Mouse (Mus musculus) urinary bladder, postnatal 4 days (tissue): ENCODE data around the gene Cep164.
"Not testable (repeated sequence)": the region's sequence is repeated elsewhere in the genome, so short reads cannot be mapped to it uniquely, and the experiment has no call there.

Experiments used
- DNase-seq, 2 experiments: peaks; one replicate each; pipeline ENCODE4 v3.0.0; 2021 to 2022; ENCODE audit warnings: low spot score in 2 of 2

The Cep164 gene

DNA sequence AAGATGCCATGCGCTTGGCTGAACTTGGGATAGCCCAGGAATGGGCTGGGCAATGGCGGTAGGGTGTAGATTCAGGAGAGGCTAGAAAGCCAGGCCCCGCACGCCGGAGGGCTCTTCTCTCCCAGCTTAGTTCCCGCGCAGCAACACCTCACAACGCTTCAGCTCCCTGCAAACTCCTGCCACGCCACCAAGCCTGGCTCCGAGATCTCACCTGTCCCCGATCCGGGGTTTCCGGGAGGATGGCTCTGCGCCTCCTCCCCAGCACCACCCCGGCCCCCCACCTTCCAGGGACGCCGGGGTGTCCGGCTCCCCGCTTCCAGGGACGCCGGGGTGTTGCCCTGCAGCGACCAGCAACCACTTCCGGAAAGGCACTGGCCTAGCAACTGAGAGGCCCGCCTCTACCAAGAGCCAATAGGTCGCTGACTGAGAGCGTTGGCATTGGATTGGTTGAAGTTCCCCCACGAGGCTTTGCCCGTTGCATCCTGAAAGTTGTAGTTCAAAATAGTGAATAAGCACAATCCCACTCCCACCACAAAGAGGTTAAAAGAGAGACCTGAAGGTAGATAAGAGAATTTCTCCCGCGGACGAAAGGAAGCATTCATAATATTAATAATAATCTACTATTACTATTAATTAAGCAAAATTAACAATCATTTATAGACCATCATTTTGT lies at the start of gene Cep164:
Gene Cep164, minus strand, starts transcription at position 401 of the 673 bp plus-strand sequence.
- DNase-seq, result peak; percentile 84

DNA sequence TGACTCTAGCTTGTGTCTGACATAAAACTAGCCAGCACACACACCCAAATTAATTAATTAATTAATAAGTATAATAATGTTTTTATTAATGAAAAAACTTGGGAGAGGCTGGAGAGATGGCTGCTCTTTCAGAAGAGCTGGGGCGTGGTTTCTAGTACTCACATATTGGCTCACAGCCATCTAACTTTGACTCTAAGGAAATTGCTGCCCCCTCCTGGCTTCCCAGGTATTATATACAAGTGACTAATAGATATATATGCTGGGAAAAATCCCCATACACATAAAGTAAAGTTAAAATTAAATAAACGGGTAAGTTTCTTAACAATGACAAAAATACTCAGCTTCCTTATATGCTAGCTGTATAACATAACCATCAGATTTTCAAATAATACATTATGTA lies 49.4 kb upstream of the Cep164 start:
- DNase-seq, result no peak

DNA sequence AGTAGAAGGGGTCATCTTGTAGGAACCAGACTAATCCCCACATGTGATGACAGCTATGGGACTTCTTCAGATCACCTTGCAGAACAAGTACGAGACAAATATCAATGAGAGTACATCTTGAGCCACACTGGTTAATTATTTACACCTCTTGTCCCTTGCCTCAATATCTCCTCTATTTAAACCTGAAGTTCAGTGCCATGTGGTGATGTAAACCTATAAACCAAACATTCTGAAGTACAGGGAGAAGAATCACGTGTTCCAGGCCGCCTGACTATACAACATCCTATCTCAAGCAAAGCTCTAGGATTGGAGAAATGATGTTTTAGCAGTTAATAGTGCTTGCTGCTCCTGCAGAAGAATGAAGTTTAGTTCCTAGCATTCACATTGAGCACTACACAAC lies 41.8 kb upstream of the Cep164 start:
- DNase-seq, result no peak

DNA sequence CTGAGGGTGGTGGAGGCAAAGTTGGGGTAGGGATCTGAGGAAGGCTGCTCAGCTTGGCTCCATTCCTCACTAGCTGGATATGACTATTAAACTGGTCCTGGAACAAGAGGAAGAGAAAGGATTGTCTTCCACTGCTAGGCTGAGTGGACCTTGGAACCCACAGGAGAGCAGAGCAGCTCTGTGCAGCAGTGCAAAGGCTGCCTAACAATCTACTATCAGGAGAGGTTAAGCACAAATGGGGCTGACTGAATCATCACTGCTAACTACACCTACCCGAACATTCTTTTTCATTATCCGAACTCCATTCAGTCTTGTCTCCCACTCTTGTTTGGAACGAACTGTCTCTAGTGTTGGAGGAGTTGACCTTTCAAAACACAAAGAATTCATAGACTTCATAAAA lies 40.7 kb upstream of the Cep164 start:
- no peak for DNase-seq

DNA sequence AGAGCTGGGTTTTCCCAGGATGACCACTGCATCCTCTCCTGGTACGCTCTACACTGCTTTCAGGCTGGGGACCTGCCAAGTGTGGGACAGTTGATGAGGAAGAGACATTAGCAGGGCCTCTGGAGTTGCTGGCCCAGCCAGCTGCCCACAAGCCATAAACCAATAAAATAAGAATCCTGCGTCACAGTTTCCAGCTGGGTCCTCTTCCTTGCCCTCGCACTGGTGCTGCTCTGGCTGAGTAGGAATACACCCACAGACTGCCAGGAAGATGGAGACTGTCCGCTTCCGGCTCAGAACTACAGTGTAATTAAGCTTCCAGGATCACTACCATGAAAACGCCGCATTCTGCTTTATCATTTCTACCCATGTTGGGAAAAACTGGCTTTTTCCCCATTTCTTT lies 33.3 kb upstream of the Cep164 start:
- no peak for DNase-seq

DNA sequence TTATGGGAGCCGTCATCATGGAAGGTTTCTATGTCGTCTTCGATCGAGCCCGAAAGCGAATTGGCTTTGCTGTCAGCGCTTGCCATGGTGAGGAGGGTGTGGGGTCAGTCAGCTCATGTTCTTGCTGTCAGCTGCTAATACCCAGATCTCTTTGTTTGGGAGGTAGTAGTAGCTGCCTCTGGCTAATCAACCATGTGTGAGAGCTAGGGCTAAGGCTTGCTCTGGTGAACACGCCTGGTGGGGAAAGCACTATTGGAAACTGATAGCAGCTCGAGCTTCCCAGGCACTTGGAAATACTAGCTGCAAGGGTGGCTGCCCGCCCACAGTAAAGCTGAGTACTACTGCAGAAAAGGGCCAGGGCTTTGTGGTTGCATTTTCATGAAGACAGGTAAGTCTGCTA lies 30.9 kb upstream of the Cep164 start:
- no peak for DNase-seq

DNA sequence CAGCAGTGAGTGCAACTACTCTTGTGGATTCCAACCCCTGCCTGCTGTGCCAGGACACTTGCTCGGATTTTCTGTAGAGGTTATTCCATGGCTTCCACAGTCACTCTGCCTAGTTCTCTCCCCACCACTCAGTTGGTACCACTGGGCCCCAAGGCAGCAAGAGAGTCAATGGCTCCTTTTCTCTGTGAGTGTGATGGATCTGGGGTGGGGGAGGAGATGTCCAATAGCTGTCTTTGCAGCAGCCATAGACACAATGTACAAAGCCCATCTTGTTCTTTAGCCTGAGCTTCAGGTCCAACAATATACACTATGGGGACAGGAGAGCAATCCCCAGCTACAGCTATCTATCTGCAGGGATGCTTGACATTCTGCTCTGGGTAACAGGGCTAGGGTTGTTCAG lies 25.6 kb upstream of the Cep164 start:
- no peak for DNase-seq

DNA sequence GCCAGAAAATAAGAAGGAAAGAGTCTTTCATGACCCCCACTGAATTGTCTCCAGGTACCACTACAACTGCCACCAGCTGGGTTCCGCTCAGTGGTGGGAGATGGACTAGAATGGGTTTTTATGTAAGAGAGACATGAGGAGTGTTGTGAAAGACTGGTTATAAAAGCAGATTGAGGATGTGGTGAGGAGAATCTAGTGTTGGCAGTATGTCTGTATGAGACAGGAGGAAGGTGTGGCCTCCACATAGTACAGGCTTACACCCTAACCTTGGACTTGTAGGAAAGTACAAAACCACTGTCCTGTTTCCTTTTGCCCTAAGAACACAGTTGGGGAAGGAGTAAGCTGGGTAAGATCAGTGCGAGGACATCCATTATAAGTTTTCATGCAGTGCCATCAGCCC lies 25.2 kb upstream of the Cep164 start:
- DNase-seq, result no peak

DNA sequence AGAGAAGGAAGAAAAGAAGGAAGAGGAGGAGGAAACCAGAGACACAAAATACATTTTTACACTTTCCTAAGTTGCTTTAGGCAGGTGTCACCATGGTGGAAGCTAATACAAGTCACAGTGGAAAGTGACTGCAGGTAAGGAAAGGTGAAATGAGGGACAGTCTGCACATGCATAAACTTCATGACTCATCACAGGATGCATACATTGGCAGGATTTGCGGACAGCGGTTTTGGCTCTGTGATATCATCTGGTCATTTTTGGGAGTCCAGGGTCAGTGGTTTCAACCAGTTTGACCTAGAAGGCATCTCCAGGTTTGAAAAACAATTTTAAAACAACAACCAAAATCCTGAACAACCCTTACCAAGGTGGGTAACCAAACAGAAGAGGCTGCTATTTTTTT lies 23.3 kb upstream of the Cep164 start:
- DNase-seq, result no peak

DNA sequence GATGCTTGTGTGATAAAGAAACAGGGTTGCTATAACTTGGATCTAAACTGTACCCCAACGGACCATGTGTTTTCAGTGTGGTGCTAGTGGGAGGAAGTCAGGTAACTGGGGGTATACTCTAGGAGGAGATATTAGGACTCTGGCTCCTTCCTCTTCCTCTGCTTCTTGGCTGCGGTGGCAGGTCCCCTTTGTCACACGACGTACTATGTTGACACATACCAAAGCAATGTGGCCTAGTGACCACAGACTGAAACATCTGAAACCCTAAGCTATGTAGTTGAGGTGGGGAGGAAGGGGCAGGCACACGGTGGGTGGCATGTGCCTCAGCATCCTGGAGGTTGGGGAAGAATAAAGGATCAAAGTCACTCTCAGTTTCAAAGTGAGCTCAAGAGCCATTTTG lies 22.8 kb upstream of the Cep164 start:
- DNase-seq, result no peak

DNA sequence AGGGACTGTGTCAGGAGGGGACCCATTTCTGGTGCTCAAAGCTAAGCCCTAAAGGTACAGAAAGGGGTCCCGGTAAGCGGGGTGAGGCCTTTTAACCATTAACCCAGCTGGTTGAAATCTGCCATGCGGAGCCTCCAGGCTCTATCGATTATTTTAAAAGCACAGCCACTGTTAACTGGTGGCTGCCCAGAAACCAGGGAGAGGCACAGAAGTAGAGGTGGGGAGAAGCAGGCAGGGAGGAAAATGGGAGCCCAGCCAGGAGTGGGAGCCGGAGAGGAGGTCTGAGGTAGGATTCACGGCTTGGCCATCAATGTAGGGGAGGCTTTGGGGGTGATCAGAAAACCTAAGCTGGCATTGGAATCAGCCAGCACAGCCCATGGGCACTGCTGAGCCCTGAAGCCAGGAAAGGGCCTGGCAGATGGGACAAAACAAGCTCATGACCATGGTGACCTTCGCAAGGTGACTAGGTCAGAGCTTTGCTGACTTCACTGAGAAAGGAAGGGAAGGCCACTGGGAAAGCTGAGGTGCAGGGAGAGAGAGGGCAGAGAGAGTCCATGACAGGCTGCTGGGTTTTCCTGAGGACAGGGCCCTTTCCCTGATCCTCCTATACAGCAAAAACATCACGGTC lies 22.2 kb upstream of the Cep164 start:
- DNase-seq, result no peak

DNA sequence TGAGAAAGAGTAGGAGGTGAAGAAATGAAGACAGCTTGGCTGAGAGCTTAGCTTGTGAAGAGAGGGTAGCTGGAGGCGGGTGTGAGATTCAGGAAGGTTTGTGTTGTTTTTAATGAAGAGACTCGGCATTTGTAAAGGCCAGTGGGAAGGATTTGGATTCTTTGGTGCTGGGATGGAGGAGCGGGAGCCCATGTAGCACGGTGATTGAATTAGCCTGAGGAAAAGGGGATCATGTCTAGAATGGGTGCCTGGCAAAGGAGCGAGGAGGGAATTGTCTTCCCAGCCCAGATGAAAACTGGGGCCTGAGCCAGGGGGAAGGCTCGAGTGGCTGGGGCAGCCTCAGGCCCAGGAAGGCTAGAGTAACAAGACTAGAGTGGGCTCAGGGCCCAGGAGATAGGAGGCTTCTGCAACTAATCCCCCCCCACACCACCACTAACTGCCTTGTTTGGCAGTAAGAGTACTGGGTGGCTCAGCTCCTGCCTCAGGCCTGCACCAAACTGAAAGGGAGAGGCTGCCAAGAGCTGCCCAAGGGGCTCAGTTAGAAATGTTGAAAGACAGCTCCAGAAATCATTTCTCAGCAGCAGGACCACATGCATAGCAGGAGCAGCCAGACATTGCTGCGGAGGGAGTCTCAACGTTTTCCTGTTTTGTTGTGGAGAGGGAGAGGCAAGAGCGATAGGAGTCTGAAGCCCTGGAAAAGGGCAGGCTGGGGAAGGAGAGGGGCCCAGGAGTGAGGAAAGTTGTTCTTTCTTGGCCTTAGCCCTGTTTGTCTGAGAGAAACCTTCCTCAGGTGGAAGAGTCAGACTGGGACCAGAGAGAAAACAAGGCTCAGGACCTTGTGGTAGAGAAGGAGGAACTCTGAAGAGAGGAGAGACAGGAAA lies 21.3 kb upstream of the Cep164 start:
- peak; percentile 66 to 73 for DNase-seq

DNA sequence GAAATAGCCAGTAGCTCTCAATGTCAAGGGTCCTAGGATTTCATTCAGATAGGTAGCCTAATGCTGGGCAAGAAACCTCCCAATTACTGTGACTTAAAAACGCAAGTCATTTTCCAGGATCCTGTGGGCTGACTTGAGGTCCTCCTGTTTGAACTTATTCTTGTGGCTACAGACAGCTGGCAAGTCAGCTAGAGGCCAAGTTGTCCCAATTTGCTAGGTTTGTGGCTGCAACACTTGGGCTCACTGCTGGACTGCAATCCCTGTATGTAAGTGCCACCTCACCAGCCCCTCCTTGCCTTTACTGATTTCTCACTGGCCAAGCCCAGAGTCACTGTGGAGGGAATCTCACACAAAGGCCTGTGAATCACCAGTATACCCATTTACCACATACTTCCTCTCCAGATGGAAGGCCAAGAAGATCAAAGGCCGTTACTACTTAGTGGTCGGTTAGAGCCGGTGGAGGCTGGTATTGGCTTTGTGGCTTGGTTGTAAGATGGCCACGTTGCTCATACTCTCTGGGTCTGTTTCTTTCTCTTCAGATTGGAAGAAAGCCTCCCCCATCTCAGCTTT lies 18.5 kb upstream of the Cep164 start:
- DNase-seq, result no peak

DNA sequence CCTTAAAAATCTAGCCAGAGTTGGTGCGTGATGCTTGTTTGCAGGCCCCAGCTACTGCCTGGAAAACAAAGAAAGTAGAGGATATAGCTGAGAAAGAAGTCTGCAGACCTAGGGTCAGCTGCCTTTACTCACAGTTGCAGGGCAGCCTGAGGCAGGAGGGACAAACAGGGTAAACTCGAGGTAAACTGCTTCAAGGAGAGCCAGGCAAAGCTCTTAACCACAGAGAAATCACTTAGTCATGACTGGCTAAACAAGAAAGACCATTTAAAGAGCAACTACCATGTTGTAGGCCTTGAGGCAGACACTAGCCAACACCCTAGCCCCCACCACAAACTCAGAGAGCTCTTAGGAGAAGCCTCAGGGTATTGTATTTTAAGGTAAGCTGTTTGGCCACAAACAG lies 17.7 kb upstream of the Cep164 start:
- not testable (repeated sequence) for DNase-seq

DNA sequence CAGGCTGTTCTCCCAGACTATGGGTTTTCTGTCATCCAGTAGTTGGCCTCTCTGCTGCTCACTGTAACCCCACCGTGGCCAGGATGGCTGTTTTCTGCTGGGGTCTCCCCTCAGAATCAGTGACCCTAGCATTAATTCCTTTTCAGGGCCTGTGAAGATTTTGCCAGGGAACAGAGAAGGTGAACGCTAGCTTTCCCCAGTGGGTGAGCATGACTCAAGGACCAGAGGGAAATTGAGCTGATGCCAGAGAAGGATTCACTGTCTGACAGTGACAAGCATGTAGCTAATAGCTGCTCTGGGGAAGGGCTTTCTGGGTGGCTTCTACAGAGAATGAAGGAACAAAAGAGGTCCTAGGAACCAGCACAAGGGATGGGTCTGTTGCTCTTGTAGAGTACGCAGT lies 17.1 kb upstream of the Cep164 start:
- no peak for DNase-seq

DNA sequence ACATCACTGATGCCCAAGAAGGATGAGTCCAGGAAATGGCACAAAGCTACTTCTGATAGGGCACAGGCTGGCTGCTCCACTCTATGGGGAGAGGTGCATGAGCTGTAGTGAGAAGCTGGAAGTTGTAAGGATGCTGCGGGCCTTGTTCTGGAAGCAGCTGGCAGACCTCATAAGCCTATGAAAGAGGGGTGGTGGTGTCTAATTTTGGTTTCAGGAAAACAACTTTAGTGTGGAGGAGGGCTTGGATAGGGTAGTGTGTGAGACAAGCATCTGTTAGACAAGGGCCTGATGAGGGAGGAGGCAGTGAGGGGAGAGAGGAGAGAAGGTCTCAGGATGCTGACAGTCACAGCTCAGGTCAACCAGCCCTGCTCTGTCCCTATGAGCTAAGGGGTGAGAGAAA lies 15.3 kb upstream of the Cep164 start:
- no peak for DNase-seq

DNA sequence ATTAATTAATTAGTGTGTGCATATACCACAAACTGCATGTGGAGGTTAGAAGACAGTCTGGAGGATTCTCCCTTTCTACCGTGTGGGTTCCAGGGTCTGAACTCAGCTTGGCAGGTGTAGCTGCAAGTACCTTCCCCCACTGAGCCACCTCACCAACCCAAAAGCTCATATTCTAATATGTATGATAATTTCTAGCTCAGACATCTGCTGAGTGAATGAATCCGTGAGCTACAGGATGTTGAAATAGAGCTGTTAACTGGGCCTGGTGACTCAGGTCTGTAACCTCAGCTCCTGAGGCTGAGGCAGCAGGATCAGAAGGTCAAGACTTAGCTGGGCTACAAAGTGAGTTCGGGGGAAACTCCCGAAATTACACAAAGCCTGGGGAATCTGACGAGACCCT lies 14.5 kb upstream of the Cep164 start:
- no peak for DNase-seq

DNA sequence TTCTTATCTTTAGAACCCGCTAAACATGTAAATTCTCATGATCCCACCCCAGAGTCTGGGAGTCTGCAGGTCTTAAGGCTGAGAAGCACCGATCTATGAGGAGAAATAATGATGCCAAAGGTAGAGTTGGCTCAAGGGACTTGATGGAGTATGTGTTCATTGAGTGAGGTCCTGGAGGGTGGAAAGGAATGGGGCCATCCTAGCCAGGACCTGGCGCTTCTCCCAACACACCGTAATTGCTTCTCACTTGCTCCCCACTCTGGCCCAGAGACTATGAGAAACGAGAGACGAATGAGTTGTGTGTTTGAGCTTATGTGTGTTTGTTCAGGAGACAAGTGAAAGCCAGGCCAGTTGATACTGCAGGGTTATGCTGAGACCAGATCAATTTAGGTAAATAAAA lies 13.0 kb upstream of the Cep164 start:
- DNase-seq, result no peak

DNA sequence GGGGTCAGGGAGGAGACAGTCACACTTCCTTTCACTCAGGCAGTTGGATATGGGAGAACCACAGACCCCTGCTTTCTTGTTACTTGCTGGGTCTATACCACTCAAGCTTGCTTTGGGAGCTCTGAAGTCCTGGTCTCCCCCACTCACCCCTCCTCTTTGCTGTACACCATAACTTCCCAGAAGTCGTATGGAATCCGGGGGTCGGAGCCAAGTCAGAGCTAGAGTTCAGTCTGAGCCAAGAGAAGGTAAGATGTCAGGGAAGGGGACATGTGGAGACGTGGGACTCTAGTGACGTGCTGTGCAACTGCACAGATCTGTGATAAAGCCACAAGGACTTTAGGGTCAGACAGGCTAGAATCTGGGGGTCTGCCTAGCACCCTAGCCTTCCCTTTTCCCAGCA lies 11.8 kb upstream of the Cep164 start:
- no peak for DNase-seq

DNA sequence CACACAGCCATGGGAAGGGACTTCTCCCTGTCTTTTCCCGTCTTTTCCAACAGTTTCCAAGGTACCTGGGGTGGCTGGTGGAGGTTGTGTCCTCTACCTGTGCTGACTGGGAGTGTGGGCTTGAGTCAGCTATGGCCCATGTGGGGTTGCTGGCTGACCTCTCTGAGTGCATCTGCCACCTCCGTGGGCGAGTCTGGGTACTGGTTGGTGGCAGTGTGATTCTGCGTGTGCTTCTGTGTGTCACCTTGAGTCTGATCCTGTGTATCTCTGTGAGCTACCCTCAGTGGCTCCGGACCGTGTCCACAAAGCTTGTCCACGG lies 11.4 kb upstream of the Cep164 start:
- DNase-seq, result no peak

DNA sequence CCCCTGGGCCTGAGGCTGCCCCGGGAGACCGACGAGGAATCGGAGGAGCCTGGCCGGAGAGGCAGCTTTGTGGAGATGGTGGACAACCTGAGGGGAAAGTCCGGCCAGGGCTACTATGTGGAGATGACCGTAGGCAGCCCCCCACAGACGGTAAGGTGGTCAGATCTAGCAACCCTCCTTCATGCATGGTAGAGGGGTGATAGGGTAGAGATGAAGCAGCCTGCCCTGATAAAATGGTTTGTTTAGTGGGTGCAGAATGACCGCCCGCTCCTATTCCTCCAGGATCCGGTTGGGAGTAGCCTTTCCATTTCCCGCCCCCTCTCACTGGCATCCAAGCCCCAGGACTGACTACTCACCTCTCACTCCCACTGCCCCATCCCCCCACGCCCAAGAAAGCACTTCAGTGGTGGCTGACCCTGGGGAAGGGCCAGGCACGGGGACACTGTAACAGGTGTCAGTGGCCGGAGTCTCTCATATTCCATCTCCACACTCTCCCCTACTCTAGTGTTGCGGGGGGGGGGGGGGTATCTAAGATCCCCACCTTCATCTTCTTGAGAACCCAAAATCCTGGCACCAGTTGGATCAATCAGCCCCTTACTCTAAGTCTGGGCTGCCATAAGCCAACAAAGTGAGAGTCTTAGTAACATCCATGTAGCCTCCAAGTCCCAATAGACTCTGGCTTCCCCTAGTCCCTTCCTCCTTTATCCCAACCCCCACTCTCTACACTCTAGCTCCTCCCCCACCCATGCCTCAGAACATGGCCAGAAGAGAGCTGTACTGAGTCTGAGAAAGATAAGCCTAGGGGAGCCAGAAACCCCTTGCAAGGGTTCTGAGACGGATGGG lies 10.9 kb upstream of the Cep164 start:
- DNase-seq, result no peak
